Mouse (Mus musculus) fat pad, adult 2 months (tissue): ENCODE data around the gene Phxr2.

Experiments
- DNase-seq: peaks from one replicate; pipeline ENCODE4 v3.0.0-alpha.2; 2011; ENCODE audit warnings: low read depth, low spot score; ENCODE audit errors: extremely low read depth

Phxr2 gene

GRCm38 (mm10) chr10:99095114-99095513 lies 31.0 kb downstream of the Phxr2 start:
- DNase-seq: no peak

- DNase-seq: no peak
These were observed 32.8 kb downstream of the Phxr2 start for GRCm38 (mm10) chr10:99093364-99093763.

GRCm38 (mm10) chr10:99089906-99090305 lies 36.2 kb downstream of the Phxr2 start:
- DNase-seq: no peak

- DNase-seq: no peak
These were observed 40.1 kb downstream of the Phxr2 start for GRCm38 (mm10) chr10:99086029-99086428.

GRCm38 (mm10) chr10:99085240-99085587 lies 40.9 kb downstream of the Phxr2 start:
- DNase-seq: no peak

- no peak for DNase-seq
These were observed 41.5 kb downstream of the Phxr2 start for GRCm38 (mm10) chr10:99084397-99085239.

- DNase-seq: no peak
These were observed 42.6 kb downstream of the Phxr2 start for GRCm38 (mm10) chr10:99083431-99084003.

- DNase-seq: no peak
These were observed 44.5 kb downstream of the Phxr2 start for GRCm38 (mm10) chr10:99081569-99081990.

- no peak for DNase-seq
These were observed 47.5 kb downstream of the Phxr2 start for GRCm38 (mm10) chr10:99078621-99079020.

GRCm38 (mm10) chr10:99076113-99076895 lies 49.8 kb downstream of the Phxr2 start:
- DNase-seq: no peak
